Mouse (Mus musculus): Measurements from ENCODE around the gene Ywhag. TPM values are rescaled to one million over a fixed set of nuclear protein-coding genes. Genes with fewer than 3 reads are reported as not detected.
A peak's percentile ranks its signal among the peaks of the same experiment; 100 is the strongest.

Gene Ywhag
- polyA plus RNA-seq, 1 experiment from 2014 or later: 410 TPM

DNA sequence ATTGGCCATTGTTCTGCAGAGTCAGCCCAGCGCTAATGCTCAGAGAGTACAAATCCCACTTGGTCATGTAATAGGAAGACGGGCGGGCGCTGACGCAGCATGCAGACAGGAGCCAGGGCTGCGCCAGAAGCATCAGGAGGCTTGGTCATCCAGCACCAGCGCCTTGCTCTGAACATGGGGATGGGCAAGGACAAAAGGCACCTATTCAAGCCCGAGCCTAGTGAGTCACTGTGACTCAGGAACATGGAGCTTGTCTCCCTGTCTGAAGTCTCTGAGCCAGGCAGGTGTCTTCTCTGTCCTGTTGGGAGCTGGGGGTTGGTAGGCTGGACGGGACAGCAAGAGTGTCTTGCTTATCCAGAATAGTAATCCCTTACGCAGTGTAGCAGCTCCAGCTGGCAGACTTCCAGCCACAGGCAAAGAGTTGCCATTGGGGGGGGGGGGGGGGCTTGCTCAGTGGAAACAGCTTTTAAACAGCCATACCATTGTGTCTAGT is 11.5 kb upstream of the Ywhag start:
- H3K4me2 ChIP-seq: peak overlapping the region; percentile 4; the same call in 1 of the 2 replicates

DNA sequence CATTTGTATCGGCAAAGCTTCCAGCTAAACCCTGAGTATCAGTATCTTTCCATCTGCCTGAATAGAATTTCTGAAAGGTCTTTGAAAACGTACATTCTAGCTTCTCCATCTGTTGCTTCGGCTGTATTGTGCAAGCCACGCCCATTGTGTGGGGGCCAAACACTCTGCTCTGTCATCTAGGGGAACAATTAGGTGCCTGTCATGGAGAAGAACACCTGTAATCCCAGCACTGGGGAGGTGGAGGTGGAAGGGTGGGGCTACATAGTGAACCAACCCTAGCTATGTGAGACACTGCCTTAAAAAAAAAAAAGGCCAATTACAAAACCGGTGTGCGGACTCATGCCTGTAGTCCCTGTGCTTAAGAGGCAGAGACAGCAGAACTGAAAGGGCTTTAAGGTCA is 8.3 kb upstream of the Ywhag start:
- H3K4me3 ChIP-seq (replicated peaks): no peak overlapping the region
- peaks cover 9% of the 10 kb centered on the region for H3K4me1 ChIP-seq
- no peak overlapping the region for H3K9ac ChIP-seq
- no peak for ATAC-seq (ENCODE audit: low FRiP score)
- H3K27ac ChIP-seq: no peak overlapping the region
- no peaks in the 10 kb centered on the region for H3K9me3 ChIP-seq
- H3K27me3 ChIP-seq: no peaks in the 10 kb centered on the region
- 70% methylated on average over 6 of the region's 6 CpGs for WGBS
- no peaks in the 10 kb centered on the region for H3K36me3 ChIP-seq (replicated peaks)
- H3K4me2 ChIP-seq: no peak overlapping the region

More for the DNA sequence above, 11.5 kb upstream of the Ywhag start:
- no peak overlapping the region for H3K4me3 ChIP-seq (replicated peaks)
- H3K27me3 ChIP-seq: 0 out of 2 replicates have a peak, but pooled peaks cover 4% of the 10 kb centered on the region
- no peaks in the 10 kb centered on the region for H3K36me3 ChIP-seq (replicated peaks)
- WGBS: 52% methylated on average over 10 of the region's 10 CpGs
- H3K9me3 ChIP-seq: no peaks in the 10 kb centered on the region
- peak overlapping the region; percentile 58; the same call in 1 of the 2 replicates for H3K27ac ChIP-seq
- peak; percentile 11; the same call in 1 of the 2 replicates for ATAC-seq (ENCODE audit: low FRiP score)
- H3K4me1 ChIP-seq: peaks cover 9% of the 10 kb centered on the region
- H3K9ac ChIP-seq: no peak overlapping the region; the same call in 1 of the 2 replicates

GRCm38 (mm10) chr5:135940587-135940986 is 6.2 kb upstream of the Ywhag start:
- Histone ChIP-seq H3K27ac (no peak overlapping the region), H3K27me3 (no peaks in the 10 kb centered on the region), H3K9me3 (no peaks in the 10 kb centered on the region), H3K4me3 (replicated peaks) (no peak overlapping the region), H3K9ac (no peak overlapping the region), H3K4me2 (no peak overlapping the region), H3K36me3 (replicated peaks) (no peaks in the 10 kb centered on the region), H3K4me1 (0 out of 2 replicates have a peak, but pooled peaks cover under 1% of the 10 kb centered on the region)
- WGBS: 66% methylated on average over 5 of the region's 5 CpGs
- no peak for ATAC-seq (ENCODE audit: low FRiP score)

GRCm38 (mm10) chr5:135935641-135936190 is 1.3 kb upstream of the Ywhag start:
- ATAC-seq (ENCODE audit: low FRiP score): no peak
- no peak overlapping the region for H3K4me3 ChIP-seq (replicated peaks)
- no peak overlapping the region; the same call in 1 of the 2 replicates for H3K27ac ChIP-seq
- 83% methylated on average over 6 of the region's 6 CpGs for WGBS
- peaks cover 28% of the 10 kb centered on the region for H3K4me1 ChIP-seq
- no peaks in the 10 kb centered on the region for H3K9me3 ChIP-seq
- H3K4me2 ChIP-seq: no peak overlapping the region
- no peaks in the 10 kb centered on the region for H3K27me3 ChIP-seq
- H3K9ac ChIP-seq: no peak overlapping the region
- peaks cover 17% of the 10 kb centered on the region for H3K36me3 ChIP-seq (replicated peaks)

DNA sequence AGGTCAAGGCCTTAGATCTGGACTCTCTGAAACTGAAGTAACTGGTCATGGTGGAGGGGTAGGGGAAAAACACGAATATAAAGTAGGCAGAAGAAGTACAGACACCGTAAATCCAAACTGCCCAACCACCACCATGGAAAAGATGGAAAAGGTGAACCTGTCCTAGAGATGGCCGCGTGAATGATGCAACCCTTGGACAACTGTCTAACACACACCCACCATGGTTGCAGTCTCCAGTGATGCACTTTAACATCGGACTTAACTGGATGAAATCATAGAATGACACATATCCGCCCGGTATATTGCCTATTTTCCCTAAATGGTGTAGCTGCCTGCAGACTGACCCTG is 734 bp upstream of the Ywhag start:
- H3K4me3 ChIP-seq (replicated peaks): peak overlapping the region; percentile 92
- 50% methylated on average over 7 of the region's 7 CpGs for WGBS
- H3K9me3 ChIP-seq: no peaks in the 10 kb centered on the region

DNA sequence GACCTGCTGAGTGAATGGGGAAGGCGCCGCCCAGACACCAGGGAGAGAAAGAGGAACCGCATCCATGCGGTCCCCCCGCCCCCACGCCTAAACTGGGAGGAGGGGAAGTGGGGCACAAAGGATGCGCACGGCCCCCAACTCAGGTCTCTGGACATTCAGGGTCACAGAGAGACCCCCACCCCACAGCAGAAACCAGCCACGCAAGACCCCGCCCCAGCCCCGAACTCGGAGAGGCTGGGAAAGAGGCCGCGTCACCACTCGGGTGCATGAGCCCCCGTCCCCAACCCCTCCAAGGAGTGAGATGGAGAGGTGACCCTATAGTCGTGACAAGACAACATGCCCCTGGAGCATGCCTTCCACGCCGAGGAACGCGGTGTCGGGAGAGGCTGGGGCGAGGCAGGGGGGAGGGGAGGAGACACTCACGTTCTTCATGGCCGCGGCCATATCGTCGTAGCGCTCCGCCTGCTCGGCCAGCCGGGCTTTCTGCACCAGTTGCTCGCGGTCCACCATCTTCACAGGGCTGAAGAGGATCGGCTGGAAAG is 445 bp downstream of the Ywhag start:
- Histone ChIP-seq H3K9ac (peak overlapping the region; percentile 97), H3K27me3 (no peaks in the 10 kb centered on the region), H3K4me2 (peak overlapping the region; percentile 65), H3K4me3 (replicated peaks) (peak overlapping the region; percentile 92), H3K4me1 (peaks cover 38% of the 10 kb centered on the region), H3K36me3 (replicated peaks) (peaks cover 34% of the 10 kb centered on the region), H3K27ac (peak overlapping the region; percentile 98), H3K9me3 (no peaks in the 10 kb centered on the region)
- WGBS: 0% methylated on average over 31 of the region's 35 CpGs
- ATAC-seq (ENCODE audit: low FRiP score): peak; percentile 76

More for the DNA sequence above, 734 bp upstream of the Ywhag start:
- peak overlapping the region; percentile 65 for H3K4me2 ChIP-seq
- peak overlapping the region; percentile 40; the same call in 1 of the 2 replicates for H3K9ac ChIP-seq
- peak overlapping the region; percentile 98 for H3K27ac ChIP-seq
- no peaks in the 10 kb centered on the region for H3K27me3 ChIP-seq
- peaks cover 23% of the 10 kb centered on the region for H3K36me3 ChIP-seq (replicated peaks)
- H3K4me1 ChIP-seq: peaks cover 33% of the 10 kb centered on the region
- ATAC-seq (ENCODE audit: low FRiP score): peak; percentile 48

DNA sequence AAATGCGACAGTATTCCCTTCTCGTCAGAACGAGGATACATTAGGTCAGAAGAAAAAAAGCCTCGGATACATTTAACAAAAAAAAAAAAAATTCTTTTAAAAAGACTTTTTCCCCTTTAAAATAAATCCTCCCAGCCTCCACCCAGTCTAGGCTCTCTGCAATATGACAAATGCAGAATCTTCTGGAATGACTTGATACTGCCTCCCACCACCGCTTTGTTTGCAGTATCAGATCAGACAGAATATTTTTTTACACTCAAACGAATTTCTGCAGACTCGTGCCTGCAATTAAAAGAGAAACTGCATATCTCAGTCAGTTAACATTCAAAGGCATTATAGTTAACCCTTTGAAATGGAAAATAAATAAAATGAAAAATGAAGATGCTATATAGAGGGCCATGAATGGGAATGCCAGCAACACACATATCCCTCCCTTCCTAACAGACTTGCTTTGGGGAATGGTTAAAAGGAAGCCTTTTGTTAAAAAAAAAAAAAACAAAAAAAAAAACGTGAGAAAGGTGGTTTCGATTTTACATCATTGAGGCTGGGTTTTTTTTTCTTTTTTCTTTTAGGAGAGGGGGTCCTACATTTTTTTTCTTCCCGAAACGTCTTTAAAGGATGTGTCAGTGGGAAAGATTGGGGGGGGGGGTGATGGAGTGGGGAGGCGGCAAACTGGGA is 1.1 kb downstream of the Ywhag start:
- H3K27me3 ChIP-seq: no peaks in the 10 kb centered on the region
- no peaks in the 10 kb centered on the region for H3K9me3 ChIP-seq
- peaks cover 39% of the 10 kb centered on the region for H3K36me3 ChIP-seq (replicated peaks)
- H3K4me3 ChIP-seq (replicated peaks): peak overlapping the region; percentile 92
- peak overlapping the region; percentile 97 for H3K9ac ChIP-seq
- peak overlapping the region; percentile 65 for H3K4me2 ChIP-seq
- 14% methylated on average over 12 of the region's 12 CpGs for WGBS
- H3K4me1 ChIP-seq: peaks cover 38% of the 10 kb centered on the region
- ATAC-seq (ENCODE audit: low FRiP score): no peak
- H3K27ac ChIP-seq: peak overlapping the region; percentile 98

DNA sequence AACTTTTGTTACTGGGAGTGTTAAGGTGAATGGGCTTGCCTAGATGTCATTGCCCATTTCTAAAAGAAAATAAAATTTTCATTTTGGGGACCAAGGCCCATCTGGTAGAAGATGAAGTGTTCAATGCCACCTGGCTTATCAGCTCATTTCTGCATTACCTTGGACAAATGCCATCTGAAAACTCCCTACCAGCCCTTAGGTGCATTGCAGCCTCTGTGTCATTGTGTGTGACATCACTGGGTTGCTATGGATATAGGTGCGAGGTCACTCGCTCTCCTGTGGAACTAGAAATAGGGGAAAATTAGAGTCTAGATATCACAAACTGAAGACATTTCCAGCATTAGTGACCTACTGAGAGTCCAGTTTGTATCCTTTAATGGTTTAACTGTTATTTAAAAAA is 2.1 kb downstream of the Ywhag start:
- Histone ChIP-seq H3K4me2 (peak overlapping the region; percentile 65), H3K9me3 (no peaks in the 10 kb centered on the region), H3K9ac (no peak overlapping the region), H3K36me3 (replicated peaks) (peaks cover 47% of the 10 kb centered on the region), H3K27me3 (no peaks in the 10 kb centered on the region), H3K27ac (no peak overlapping the region), H3K4me3 (replicated peaks) (peak overlapping the region; percentile 92), H3K4me1 (peaks cover 38% of the 10 kb centered on the region)
- 82% methylated on average over 2 of the region's 2 CpGs for WGBS
- no peak for ATAC-seq (ENCODE audit: low FRiP score)

- WGBS: 94% methylated on average over 9 of the region's 9 CpGs
- Histone ChIP-seq H3K4me2 (peak overlapping the region; percentile 65), H3K27ac (no peak overlapping the region), H3K36me3 (replicated peaks) (peaks cover 56% of the 10 kb centered on the region), H3K4me1 (peaks cover 38% of the 10 kb centered on the region), H3K9ac (no peak overlapping the region), H3K9me3 (no peaks in the 10 kb centered on the region), H3K27me3 (no peaks in the 10 kb centered on the region), H3K4me3 (replicated peaks) (no peak overlapping the region)
- no peak for ATAC-seq (ENCODE audit: low FRiP score)
These were observed 2.9 kb downstream of the Ywhag start for GRCm38 (mm10) chr5:135931526-135931925.

- Histone ChIP-seq H3K9ac (no peak overlapping the region), H3K4me2 (no peak overlapping the region), H3K4me1 (peaks cover 41% of the 10 kb centered on the region), H3K36me3 (replicated peaks) (peaks cover 70% of the 10 kb centered on the region), H3K27me3 (no peaks in the 10 kb centered on the region), H3K27ac (no peak overlapping the region), H3K9me3 (no peaks in the 10 kb centered on the region), H3K4me3 (replicated peaks) (no peak overlapping the region)
- ATAC-seq (ENCODE audit: low FRiP score): no peak
- 77% methylated on average over 6 of the region's 6 CpGs for WGBS
These were observed 4.6 kb downstream of the Ywhag start for GRCm38 (mm10) chr5:135929685-135930424.

DNA sequence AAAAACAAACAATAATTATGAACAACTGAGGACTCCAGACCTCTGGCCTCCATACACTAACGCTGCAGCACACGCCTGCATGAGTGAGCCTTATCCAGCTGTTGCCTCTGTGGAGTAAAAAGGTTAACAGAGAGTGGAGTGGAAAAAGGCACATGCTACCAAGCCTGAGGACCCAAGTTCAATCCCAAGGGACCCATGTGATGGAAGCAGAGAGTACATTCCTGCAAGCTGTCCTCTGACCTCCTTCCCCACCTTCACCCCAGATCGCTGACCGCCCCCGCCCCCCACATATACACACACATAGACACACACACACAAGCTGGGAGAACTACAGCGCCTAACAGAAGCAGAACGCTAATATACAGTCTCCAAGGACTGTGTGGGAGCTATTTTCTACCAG is 10.5 kb downstream of the Ywhag start:
- WGBS: 96% methylated on average over 7 of the region's 7 CpGs
- H3K4me2 ChIP-seq: no peak overlapping the region
- H3K36me3 ChIP-seq (replicated peaks): peaks cover 93% of the 10 kb centered on the region

GRCm38 (mm10) chr5:135919902-135920301 is 14.5 kb downstream of the Ywhag start:
- Histone ChIP-seq H3K4me2 (no peak overlapping the region), H3K27ac (no peak overlapping the region), H3K27me3 (no peaks in the 10 kb centered on the region), H3K4me3 (replicated peaks) (no peak overlapping the region), H3K9me3 (no peaks in the 10 kb centered on the region), H3K36me3 (replicated peaks) (peaks cover 94% of the 10 kb centered on the region), H3K9ac (no peak overlapping the region), H3K4me1 (0 out of 2 replicates have a peak, but pooled peaks cover 1% of the 10 kb centered on the region)
- no peak for ATAC-seq (ENCODE audit: low FRiP score)
- WGBS: 92% methylated on average over 3 of the region's 3 CpGs

More for the DNA sequence above, 10.5 kb downstream of the Ywhag start:
- no peaks in the 10 kb centered on the region for H3K9me3 ChIP-seq
- H3K27me3 ChIP-seq: no peaks in the 10 kb centered on the region
- no peak for ATAC-seq (ENCODE audit: low FRiP score)
- no peak overlapping the region for H3K27ac ChIP-seq
- 0 out of 2 replicates have a peak, but pooled peaks cover 11% of the 10 kb centered on the region for H3K4me1 ChIP-seq
- H3K9ac ChIP-seq: no peak overlapping the region
- H3K4me3 ChIP-seq (replicated peaks): no peak overlapping the region

All from forebrain, embryonic 12.5 days (tissue).